Mouse (Mus musculus) heart, adult 2 months (tissue): ENCODE measurements at regions not wholly inside any gene's neighbourhood (a gene's known extent, or its start where the extent isn't known, plus 50 kb on each side); places are given as distances from the start of the nearest gene placed in this dataset.

Experiments
- CTCF ChIP-seq: fragments of 200-600 bp; IDR thresholded peaks from 2 replicates; pipeline ENCODE4 v1.8.1; 2022; ENCODE audit warnings: antibody characterized with exemption, mild to moderate bottlenecking, moderate library complexity
- EP300 ChIP-seq: fragments of 200-500 bp; IDR thresholded peaks from 2 replicates; pipeline ENCODE4 v1.6.1; 2011; ENCODE audit warnings: low read depth, low read length, control low read depth; ENCODE audit not compliant: insufficient read depth
- POLR2A ChIP-seq: fragments of 200-500 bp; IDR thresholded peaks from 2 replicates; pipeline ENCODE4 v1.6.1; 2011; ENCODE audit warnings: mild to moderate bottlenecking, low read depth, low read length, control low read depth; ENCODE audit not compliant: insufficient read depth

GRCm38 (mm10) chr13:82276001-82276400 lies 493.1 kb downstream of the Cetn3 start:
- TF ChIP-seq POLR2A (no peak), CTCF (no peak), EP300 (no peak)
